Mouse (Mus musculus) limb, embryonic 14.5 days (tissue): ENCODE measurements at regions not wholly inside any gene's neighbourhood (a gene's known extent, or its start where the extent isn't known, plus 50 kb on each side); places are given as distances from the start of the nearest gene placed in this dataset.

Source experiments
- ATAC-seq: fragments of 200-750 bp; cut with Nextera tagmentation; 2 replicates; pipeline ENCODE4 v1.8.0; 2017; ENCODE audit warnings: low read depth, moderate number of reproducible peaks, moderate TSS enrichment; ENCODE audit not compliant: low FRiP score
- DNase-seq: peaks from one replicate; pipeline ENCODE4 v3.0.0-alpha.2; 2015; ENCODE audit warnings: low spot score
- H3K27ac ChIP-seq: fragments of 300-500 bp; sonication (generic); replicated peaks from 2 replicates; pipeline ENCODE4 v1.5.1; 2014; ENCODE audit warnings: low read depth, mild to moderate bottlenecking, low read length, moderate library complexity, mixed read lengths
- H3K27me3 ChIP-seq: fragments of 300-500 bp; sonication (generic); 2 replicates; pipeline ENCODE4 v1.6.1; 2014; ENCODE audit warnings: low read length, mixed read lengths; ENCODE audit not compliant: control insufficient read depth, insufficient read depth
- H3K36me3 ChIP-seq: fragments of 300-500 bp; sonication (generic); 2 replicates; pipeline ENCODE4 v1.6.1; 2014; ENCODE audit warnings: mild to moderate bottlenecking, low read length, moderate library complexity, mixed read lengths; ENCODE audit not compliant: control insufficient read depth, insufficient read depth
- H3K4me1 ChIP-seq: fragments of 300-500 bp; sonication (generic); 2 replicates; pipeline ENCODE4 v1.6.1; 2014; ENCODE audit warnings: antibody characterized with exemption, low read length, mixed read lengths; ENCODE audit not compliant: control insufficient read depth, insufficient read depth
- H3K4me2 ChIP-seq: fragments of 300-500 bp; sonication (generic); replicated peaks from 2 replicates; pipeline ENCODE4 v1.6.1; 2014; ENCODE audit warnings: low read depth, mild to moderate bottlenecking, low read length, moderate library complexity; ENCODE audit not compliant: severe bottlenecking
- H3K4me3 ChIP-seq: fragments of 300-500 bp; sonication (generic); replicated peaks from 2 replicates; pipeline ENCODE4 v1.5.1; 2014; ENCODE audit warnings: low read length
- H3K9ac ChIP-seq: fragments of 300-500 bp; sonication (generic); 2 replicates; pipeline ENCODE4 v1.6.1; 2014; ENCODE audit warnings: mild to moderate bottlenecking, low read depth, low read length, moderate library complexity; ENCODE audit not compliant: severe bottlenecking
- H3K9me3 ChIP-seq: fragments of 300-500 bp; sonication (generic); 2 replicates; pipeline ENCODE4 v1.6.1; 2016; ENCODE audit warnings: low read length; ENCODE audit not compliant: control insufficient read depth
- POLR2A ChIP-seq: fragments of 200-500 bp; IDR thresholded peaks from 2 replicates; pipeline ENCODE4 v1.8.0; 2012; ENCODE audit warnings: inconsistent platforms, mild to moderate bottlenecking, moderate library complexity, borderline replicate concordance; ENCODE audit not compliant: insufficient read depth, insufficient read length; ENCODE audit errors: extremely low read depth
- WGBS: fragments of 180-500 bp; shearing (Covaris S2); extraction: QIAGEN DNeasy Blood & Tissue Kit; methylation state at CpG from one replicate; pipeline ENCODE4 v1.1.7; 2014; 5-methylcytosine and 5-hydroxymethylcytosine counted together

DNA sequence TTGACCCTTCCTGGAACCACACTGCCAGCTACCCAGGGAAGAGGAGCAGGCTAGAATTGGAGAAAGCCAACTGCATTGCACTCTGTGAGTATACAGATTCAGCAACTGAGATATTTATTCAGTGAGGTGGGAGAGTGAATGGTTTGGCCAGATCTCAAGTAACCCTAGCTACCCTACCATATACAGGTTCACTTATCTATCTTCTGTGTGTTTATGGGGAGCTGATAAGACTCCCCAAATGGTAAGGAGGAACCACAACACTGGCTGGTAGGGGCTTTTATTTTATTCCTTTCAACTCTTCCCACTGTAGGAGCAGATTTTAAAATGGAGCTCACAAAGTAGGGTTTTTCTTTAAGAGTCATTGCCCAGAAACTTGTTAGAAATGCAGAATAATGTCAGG is 62.9 kb downstream of the Arrdc3 start:
- Histone ChIP-seq H3K36me3 (no peaks in the 10 kb centered on the region), H3K4me2 (no peak overlapping the region), H3K9ac (no peak overlapping the region), H3K27me3 (no peaks in the 10 kb centered on the region), H3K27ac (no peak overlapping the region), H3K4me3 (no peak overlapping the region), H3K4me1 (no peaks in the 10 kb centered on the region), H3K9me3 (no peaks in the 10 kb centered on the region)
- ATAC-seq, result no peak
- no peak for TF ChIP-seq POLR2A
- DNase-seq, result no peak

DNA sequence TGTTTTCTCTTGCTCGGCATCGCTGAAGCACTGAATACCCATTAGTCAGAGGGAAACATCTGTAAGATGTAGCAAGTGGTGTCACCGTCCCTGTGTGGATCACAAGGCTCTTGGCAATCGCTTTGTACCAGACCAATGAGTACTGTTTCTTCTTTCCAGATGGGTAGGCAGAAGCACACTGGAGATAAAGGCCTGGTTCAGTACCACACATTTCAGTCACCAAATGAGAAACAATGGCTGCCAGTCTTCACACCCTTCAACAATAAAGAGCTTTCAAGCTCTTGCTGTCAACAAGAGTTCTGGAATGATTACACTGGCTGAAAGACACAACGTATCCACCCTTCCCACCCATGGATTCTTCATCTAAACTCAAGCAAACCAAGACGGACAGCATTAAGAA is 64.5 kb downstream of the Arrdc3 start:
- TF ChIP-seq POLR2A, result no peak
- no peak overlapping the region for H3K4me3 ChIP-seq
- H3K27me3 ChIP-seq, result no peaks in the 10 kb centered on the region
- no peak overlapping the region for H3K4me2 ChIP-seq
- WGBS, result 90% methylated on average over 6 of the region's 6 CpGs
- H3K4me1 ChIP-seq, result no peaks in the 10 kb centered on the region
- ATAC-seq (no peak), DNase-seq (no peak)
- no peaks in the 10 kb centered on the region for H3K9me3 ChIP-seq
- no peaks in the 10 kb centered on the region for H3K36me3 ChIP-seq
- no peak overlapping the region for H3K27ac ChIP-seq
- H3K9ac ChIP-seq, result no peak overlapping the region

DNA sequence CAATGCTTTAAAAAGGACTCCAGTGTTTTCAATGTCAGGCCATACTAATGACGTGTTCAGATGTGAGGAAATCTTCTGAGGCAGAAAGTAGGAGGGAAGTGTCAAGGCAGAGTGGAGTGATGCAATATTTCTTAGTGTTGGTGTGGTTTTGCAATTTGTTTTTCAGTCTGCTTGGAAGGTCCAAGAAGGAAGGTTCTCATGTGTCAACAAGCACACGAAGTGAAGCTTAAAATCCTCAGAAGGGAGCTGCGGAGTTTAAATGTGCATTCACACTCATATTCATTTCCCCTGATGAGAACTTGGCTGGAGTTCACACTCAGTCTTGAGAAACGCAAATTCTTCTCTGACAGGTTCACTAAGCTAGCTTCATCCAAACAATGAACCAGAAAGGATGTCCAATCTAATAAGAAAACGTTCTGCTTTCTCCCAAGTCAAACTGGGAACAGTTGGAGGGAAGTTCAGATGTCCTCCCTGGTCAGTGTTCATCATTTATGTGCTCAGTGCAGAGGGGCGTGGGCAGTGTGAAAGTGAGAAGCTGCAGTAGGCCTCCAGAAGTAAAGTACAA is 66.0 kb downstream of the Arrdc3 start:
- H3K4me3 ChIP-seq, result no peak overlapping the region
- TF ChIP-seq POLR2A, result no peak
- no peaks in the 10 kb centered on the region for H3K36me3 ChIP-seq
- H3K4me2 ChIP-seq, result no peak overlapping the region
- H3K27me3 ChIP-seq, result no peaks in the 10 kb centered on the region
- 59% methylated on average over 6 of the region's 6 CpGs for WGBS
- no peaks in the 10 kb centered on the region for H3K4me1 ChIP-seq
- H3K27ac ChIP-seq, result no peak overlapping the region
- ATAC-seq, result no peak
- DNase-seq, result no peak
- no peak overlapping the region for H3K9ac ChIP-seq
- no peaks in the 10 kb centered on the region for H3K9me3 ChIP-seq

DNA sequence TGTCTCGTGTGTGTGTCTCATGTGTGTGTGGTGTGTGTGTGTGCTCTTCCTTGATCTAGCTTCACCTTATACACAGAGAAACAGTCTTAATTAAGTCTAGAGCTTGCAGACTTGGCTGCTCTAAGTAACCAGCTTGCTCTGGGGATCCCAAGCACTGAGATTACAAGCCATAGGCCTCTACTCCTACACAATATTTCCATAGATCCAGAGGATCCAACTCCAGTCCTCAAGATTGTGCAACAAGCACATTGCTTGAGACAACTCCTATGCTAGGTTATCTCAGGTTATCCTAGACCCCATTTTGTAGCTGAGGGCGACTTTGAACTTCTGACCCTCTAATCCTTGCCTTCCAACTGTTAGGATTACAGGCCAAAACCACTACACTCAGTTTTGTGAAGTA is 67.1 kb downstream of the Arrdc3 start:
- H3K27ac ChIP-seq, result no peak overlapping the region
- WGBS, result 74% methylated on average over 2 of the region's 2 CpGs
- H3K4me3 ChIP-seq, result no peak overlapping the region
- H3K36me3 ChIP-seq, result no peaks in the 10 kb centered on the region
- H3K4me2 ChIP-seq, result no peak overlapping the region
- H3K9ac ChIP-seq, result no peak overlapping the region
- H3K4me1 ChIP-seq, result no peaks in the 10 kb centered on the region
- no peak for ATAC-seq
- no peak for TF ChIP-seq POLR2A
- no peaks in the 10 kb centered on the region for H3K27me3 ChIP-seq
- DNase-seq, result no peak
- H3K9me3 ChIP-seq, result no peaks in the 10 kb centered on the region

DNA sequence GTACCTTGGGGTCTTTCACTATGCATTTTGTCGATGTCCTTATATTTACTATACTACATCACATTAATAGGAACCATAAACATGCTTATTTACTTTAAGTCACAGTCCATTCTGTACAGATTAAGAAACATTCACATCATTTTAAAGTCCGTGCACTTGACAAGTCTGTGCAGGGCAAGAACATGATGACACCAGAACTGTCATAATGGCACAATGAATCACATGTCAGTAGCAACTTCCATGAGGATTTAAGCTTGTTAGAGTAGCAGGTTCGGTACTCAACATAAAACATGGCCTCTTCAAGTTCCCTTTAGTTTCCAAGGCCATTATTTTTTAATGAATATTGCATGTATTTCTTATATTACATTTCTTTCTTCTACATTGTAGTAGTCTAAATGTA is 67.6 kb downstream of the Arrdc3 start:
- WGBS, result 77% methylated on average over 3 of the region's 3 CpGs
- no peak for TF ChIP-seq POLR2A

DNA sequence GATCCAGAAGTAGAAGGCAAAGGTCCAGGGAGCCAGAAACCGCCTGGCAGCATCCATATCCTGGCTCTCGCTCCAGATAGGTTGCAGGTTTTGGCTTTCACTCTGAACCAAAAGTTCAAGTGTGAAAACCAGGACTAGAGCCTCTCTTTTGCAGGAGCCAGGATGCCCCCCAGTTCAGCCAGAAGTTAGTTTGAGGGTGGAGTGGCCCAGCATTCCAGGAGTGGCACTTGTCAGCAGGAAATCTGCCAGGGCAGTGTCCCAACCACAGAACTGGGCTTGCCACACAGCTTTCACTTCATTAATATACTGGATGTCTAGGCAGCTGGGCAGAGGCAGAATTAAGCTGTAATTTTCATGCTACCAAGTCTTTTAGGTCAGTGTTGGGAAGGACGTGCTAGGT is 68.1 kb downstream of the Arrdc3 start:
- DNase-seq, result no peak
- Histone ChIP-seq H3K27ac (no peak overlapping the region), H3K9me3 (no peaks in the 10 kb centered on the region), H3K4me1 (no peaks in the 10 kb centered on the region), H3K4me3 (no peak overlapping the region), H3K9ac (no peak overlapping the region), H3K27me3 (no peaks in the 10 kb centered on the region), H3K4me2 (no peak overlapping the region), H3K36me3 (no peaks in the 10 kb centered on the region)
- TF ChIP-seq POLR2A, result no peak
- WGBS, result 81% methylated on average over 3 of the region's 3 CpGs
- ATAC-seq, result no peak

More for the DNA sequence above, 67.6 kb downstream of the Arrdc3 start:
- Histone ChIP-seq H3K27me3 (no peaks in the 10 kb centered on the region), H3K27ac (no peak overlapping the region), H3K9ac (no peak overlapping the region), H3K4me2 (no peak overlapping the region), H3K4me3 (no peak overlapping the region), H3K36me3 (no peaks in the 10 kb centered on the region), H3K9me3 (no peaks in the 10 kb centered on the region), H3K4me1 (no peaks in the 10 kb centered on the region)
- ATAC-seq (no peak), DNase-seq (no peak)
